ENCODE assay signal across 21 mouse cellular contexts in genomic region chr6:90787587-90787986, GRCm38 (mm10).
DNase-seq lines count a peak whose midpoint lies in the region; ATAC-seq and TF ChIP-seq lines count a peak whose summit lies in the region.
"Had no signal": no experiment of that assay in that cellular context is flagged by ENCODE, and none has a peak within 500 bp of the region (broad histone marks: within the 10 kb centered on the region; RNA-seq: fewer than 3 reads in every experiment).

No protein-coding gene starts in this region.

- WGBS in forebrain, embryonic 15.5 days, result over 99% methylated on average over 3 of the region's 3 CpGs
- 99% methylated on average over 3 of the region's 3 CpGs for WGBS in forebrain, embryonic 16.5 days
- 94% methylated on average over 3 of the region's 3 CpGs for WGBS in hindbrain, postnatal 0 days
- WGBS in midbrain, embryonic 14.5 days, result 95% methylated on average over 3 of the region's 3 CpGs
- 87% methylated on average over 3 of the region's 3 CpGs for WGBS in limb, embryonic 10.5 days

- no peak overlapping the region for H3K9ac ChIP-seq in forebrain, embryonic 15.5 days (replicated peaks)
- no peak overlapping the region for H3K9ac ChIP-seq in forebrain, embryonic 16.5 days (replicated peaks; ENCODE audit: low read depth, low read length)
- H3K9ac ChIP-seq in hindbrain, postnatal 0 days (replicated peaks; ENCODE audit: low read length), result no peak overlapping the region
- no peak overlapping the region for H3K9ac ChIP-seq in midbrain, embryonic 14.5 days (replicated peaks; ENCODE audit: low read length)
- H3K9ac ChIP-seq: embryonic facial prominence, embryonic 13.5 days; heart, embryonic 15.5 days; kidney, embryonic 15.5 days; limb, embryonic 13.5 days; liver, embryonic 14.5 days; neural tube, embryonic 15.5 days had no signal

- no peak overlapping the region for H3K4me2 ChIP-seq in forebrain, embryonic 15.5 days (replicated peaks)
- H3K4me2 ChIP-seq in forebrain, embryonic 16.5 days (ENCODE audit: low read length), result no peak overlapping the region
- no peak overlapping the region for H3K4me2 ChIP-seq in hindbrain, postnatal 0 days (ENCODE audit: low read depth, low read length)
- no peak overlapping the region for H3K4me2 ChIP-seq in midbrain, embryonic 14.5 days (ENCODE audit: low read length)
- H3K4me2 ChIP-seq: embryonic facial prominence, embryonic 13.5 days; heart, embryonic 15.5 days; kidney, embryonic 15.5 days; limb, embryonic 13.5 days; neural tube, embryonic 15.5 days had no signal

- 0 out of 2 replicates have a peak overlapping the region, but pooled peaks have one; percentile 58 for H3K27ac ChIP-seq in forebrain, embryonic 15.5 days (replicated peaks)
- no peak overlapping the region for H3K27ac ChIP-seq in forebrain, embryonic 16.5 days (ENCODE audit: low read length)
- H3K27ac ChIP-seq in hindbrain, postnatal 0 days, result peak overlapping the region; percentile 69; the same call in 1 of the 2 replicates
- H3K27ac ChIP-seq in midbrain, embryonic 14.5 days (replicated peaks; ENCODE audit: low read depth, low read length), result peak overlapping the region; percentile 87
- H3K27ac ChIP-seq in limb, embryonic 10.5 days, result no peak overlapping the region
- H3K27ac ChIP-seq: heart, adult 2 months; heart, embryonic 15.5 days; kidney, embryonic 15.5 days; limb, embryonic 13.5 days; liver, embryonic 14.5 days had no signal

- no peak for DNase-seq in hindbrain, postnatal 0 days (ENCODE audit: low spot score)
- no peak for DNase-seq in midbrain, embryonic 14.5 days
- no peak for DNase-seq in yolk sac, embryonic 10.5 days (ENCODE audit: low spot score)
- no peak for DNase-seq in lung, postnatal 25 days (ENCODE audit: low spot score)
- no peak for DNase-seq in limb, embryonic 10.5 days (ENCODE audit: low spot score)
- DNase-seq: adrenal gland, postnatal 25 days; gastrocnemius, postnatal 10 days; thymus, postnatal 36 days had no signal

- TF ChIP-seq CTCF in hindbrain, postnatal 0 days (IDR thresholded peaks at IDR 0.05; ENCODE audit: low read depth), result no peak

- H3K4me1 ChIP-seq in forebrain, embryonic 15.5 days, result peaks cover 42% of the 10 kb centered on the region
- H3K4me1 ChIP-seq in forebrain, embryonic 16.5 days (replicated peaks; ENCODE audit: control insufficient read depth, insufficient read depth, low read length), result peaks cover 38% of the 10 kb centered on the region
- H3K4me1 ChIP-seq in hindbrain, postnatal 0 days (ENCODE audit: insufficient read depth, low read length), result peaks cover 40% of the 10 kb centered on the region
- peaks cover 39% of the 10 kb centered on the region for H3K4me1 ChIP-seq in midbrain, embryonic 14.5 days (ENCODE audit: control insufficient read depth, insufficient read depth, low read length)
- H3K4me1 ChIP-seq in limb, embryonic 10.5 days, result peaks cover 12% of the 10 kb centered on the region
- H3K4me1 ChIP-seq: kidney, embryonic 15.5 days had no signal

- H3K4me3 ChIP-seq in forebrain, embryonic 15.5 days, result no peak overlapping the region
- no peak overlapping the region for H3K4me3 ChIP-seq in forebrain, embryonic 16.5 days (replicated peaks; ENCODE audit: low read length)
- H3K4me3 ChIP-seq in hindbrain, postnatal 0 days (ENCODE audit: low read length), result no peak overlapping the region
- H3K4me3 ChIP-seq in midbrain, embryonic 14.5 days (replicated peaks; ENCODE audit: low read depth, low read length), result no peak overlapping the region
- no peak overlapping the region for H3K4me3 ChIP-seq in limb, embryonic 10.5 days
- H3K4me3 ChIP-seq: embryonic facial prominence, embryonic 13.5 days; heart, adult 2 months; heart, embryonic 15.5 days; kidney, embryonic 15.5 days; limb, embryonic 13.5 days; megakaryocyte, embryonic 14.5 days; neural tube, embryonic 15.5 days had no signal

- H3K27me3 ChIP-seq in forebrain, embryonic 15.5 days, result no peaks in the 10 kb centered on the region
- no peaks in the 10 kb centered on the region for H3K27me3 ChIP-seq in forebrain, embryonic 16.5 days (replicated peaks; ENCODE audit: control insufficient read depth, insufficient read depth, low read length)
- H3K27me3 ChIP-seq in hindbrain, postnatal 0 days (ENCODE audit: insufficient read depth, low read length), result no peaks in the 10 kb centered on the region
- H3K27me3 ChIP-seq in midbrain, embryonic 14.5 days (ENCODE audit: control insufficient read depth, insufficient read depth, low read length), result no peaks in the 10 kb centered on the region
- H3K27me3 ChIP-seq in limb, embryonic 10.5 days (ENCODE audit: low read depth, poor library complexity, severe bottlenecking), result no peaks in the 10 kb centered on the region
- H3K27me3 ChIP-seq: CH12.LX; embryonic facial prominence, embryonic 13.5 days; heart, embryonic 15.5 days; kidney, embryonic 15.5 days; limb, embryonic 13.5 days; neural tube, embryonic 15.5 days had no signal

- no peak for ATAC-seq in forebrain, embryonic 15.5 days (replicated peaks)
- ATAC-seq in forebrain, embryonic 16.5 days, result no peak
- peak; percentile 40 for ATAC-seq in common myeloid progenitor, adult 5-6 weeks (replicated peaks; ENCODE audit: low read depth, poor library complexity, severe bottlenecking)
- no peak for ATAC-seq in hindbrain, postnatal 0 days
- ATAC-seq in midbrain, embryonic 14.5 days (ENCODE audit: low FRiP score, low TSS enrichment), result no peak
- ATAC-seq: intestine, postnatal 0 days had no signal

- no peaks in the 10 kb centered on the region for H3K36me3 ChIP-seq in forebrain, embryonic 15.5 days
- H3K36me3 ChIP-seq in forebrain, embryonic 16.5 days (ENCODE audit: control insufficient read depth, insufficient read depth), result no peaks in the 10 kb centered on the region
- no peaks in the 10 kb centered on the region for H3K36me3 ChIP-seq in hindbrain, postnatal 0 days (ENCODE audit: insufficient read depth, low read length)
- H3K36me3 ChIP-seq in midbrain, embryonic 14.5 days (ENCODE audit: control insufficient read depth, insufficient read depth, low read length), result no peaks in the 10 kb centered on the region
- H3K36me3 ChIP-seq in limb, embryonic 10.5 days, result no peaks in the 10 kb centered on the region
- H3K36me3 ChIP-seq: embryonic facial prominence, embryonic 13.5 days; heart, embryonic 15.5 days; kidney, embryonic 15.5 days; limb, embryonic 13.5 days; neural tube, embryonic 15.5 days had no signal

- H3K9me3 ChIP-seq in forebrain, embryonic 15.5 days, result no peaks in the 10 kb centered on the region
- H3K9me3 ChIP-seq in forebrain, embryonic 16.5 days (ENCODE audit: control insufficient read depth, low read length), result no peaks in the 10 kb centered on the region
- no peaks in the 10 kb centered on the region for H3K9me3 ChIP-seq in hindbrain, postnatal 0 days (ENCODE audit: low read length)
- H3K9me3 ChIP-seq in midbrain, embryonic 14.5 days (ENCODE audit: control insufficient read depth, low read length), result no peaks in the 10 kb centered on the region
- H3K9me3 ChIP-seq in limb, embryonic 10.5 days (replicated peaks), result no peaks in the 10 kb centered on the region
- H3K9me3 ChIP-seq: embryonic facial prominence, embryonic 13.5 days; heart, embryonic 15.5 days; kidney, embryonic 15.5 days; limb, embryonic 13.5 days; neural tube, embryonic 15.5 days had no signal

Comparison
In these comparisons a context has a peak if more than half of its experiments do, and no peak if none do; other contexts are left out.
1. H3K27ac ChIP-seq: peak in forebrain, embryonic 15.5 days (single experiment), hindbrain, postnatal 0 days (single experiment) and midbrain, embryonic 14.5 days (single experiment); none in forebrain, embryonic 16.5 days (single experiment) and limb, embryonic 10.5 days (single experiment).